Mouse (Mus musculus) A20 (cell line): ENCODE results near the gene Hist2h2be.
"Not testable (repeated sequence)": the region's sequence is repeated elsewhere in the genome, so short reads cannot be mapped to it uniquely, and the experiment has no call there.

Experiments used
- DNase-seq: peaks from one replicate; pipeline ENCODE4 v3.0.0-alpha.2; 2011; ENCODE audit warnings: low read depth, low spot score

The Hist2h2be gene

DNA sequence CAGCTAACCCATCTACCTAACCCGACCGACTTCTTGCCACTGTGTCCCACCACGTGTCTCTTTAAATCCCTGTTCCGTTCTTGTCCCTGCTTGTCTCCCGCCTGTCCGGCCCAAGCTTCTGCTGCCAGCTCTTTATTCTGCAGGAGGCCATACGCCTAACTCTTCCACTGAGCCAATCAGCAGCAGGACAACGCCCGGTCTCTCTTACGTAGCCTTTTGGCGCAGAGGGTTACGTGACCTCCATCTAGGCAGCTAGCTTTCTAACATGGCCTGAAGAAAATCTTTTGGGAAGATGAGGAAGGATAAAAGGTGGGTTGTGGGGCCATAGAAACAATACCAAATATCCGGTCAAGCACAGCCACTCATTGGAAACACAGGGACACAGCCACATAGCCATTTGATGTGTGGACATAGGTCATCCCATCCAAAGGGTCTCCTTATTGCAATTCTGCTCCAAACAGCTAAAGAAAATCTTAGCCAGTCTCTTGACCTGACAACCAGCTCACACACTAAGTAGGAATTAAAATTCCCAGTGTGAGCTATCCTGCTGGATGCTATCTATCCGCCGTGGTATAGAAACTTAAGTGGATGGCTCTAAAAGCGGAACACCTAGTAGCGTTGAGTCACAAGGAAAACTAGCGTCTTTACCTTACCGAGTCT lies 41.4 kb downstream of the Hist2h2be start:
- peak; percentile 81 for DNase-seq

DNA sequence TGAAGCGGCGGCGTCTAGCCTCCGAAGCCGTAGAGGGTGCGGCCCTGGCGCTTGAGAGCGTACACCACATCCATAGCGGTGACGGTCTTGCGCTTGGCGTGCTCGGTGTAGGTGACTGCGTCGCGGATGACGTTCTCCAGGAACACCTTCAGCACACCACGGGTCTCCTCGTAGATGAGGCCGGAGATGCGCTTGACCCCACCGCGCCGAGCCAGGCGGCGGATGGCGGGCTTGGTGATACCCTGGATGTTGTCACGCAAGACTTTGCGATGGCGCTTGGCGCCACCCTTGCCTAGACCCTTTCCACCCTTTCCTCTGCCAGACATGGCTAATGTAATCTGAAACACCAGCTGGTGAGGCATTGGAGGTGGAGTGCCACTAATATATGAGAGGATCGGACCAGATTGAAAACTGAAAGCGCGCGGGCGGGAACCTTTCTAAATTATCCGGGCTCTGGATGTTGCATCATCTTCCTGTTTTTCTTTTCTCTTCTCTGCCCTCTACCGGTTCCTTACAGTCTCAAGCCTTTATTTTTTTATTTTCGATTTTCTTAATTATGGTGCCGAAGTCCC lies 42.1 kb downstream of the Hist2h2be start, which contains the start of gene Hist2h4:
Hist2h4 (minus strand) TSS at position 333 of the 572 bp plus-strand sequence.
- DNase-seq: peak; percentile 98

DNA sequence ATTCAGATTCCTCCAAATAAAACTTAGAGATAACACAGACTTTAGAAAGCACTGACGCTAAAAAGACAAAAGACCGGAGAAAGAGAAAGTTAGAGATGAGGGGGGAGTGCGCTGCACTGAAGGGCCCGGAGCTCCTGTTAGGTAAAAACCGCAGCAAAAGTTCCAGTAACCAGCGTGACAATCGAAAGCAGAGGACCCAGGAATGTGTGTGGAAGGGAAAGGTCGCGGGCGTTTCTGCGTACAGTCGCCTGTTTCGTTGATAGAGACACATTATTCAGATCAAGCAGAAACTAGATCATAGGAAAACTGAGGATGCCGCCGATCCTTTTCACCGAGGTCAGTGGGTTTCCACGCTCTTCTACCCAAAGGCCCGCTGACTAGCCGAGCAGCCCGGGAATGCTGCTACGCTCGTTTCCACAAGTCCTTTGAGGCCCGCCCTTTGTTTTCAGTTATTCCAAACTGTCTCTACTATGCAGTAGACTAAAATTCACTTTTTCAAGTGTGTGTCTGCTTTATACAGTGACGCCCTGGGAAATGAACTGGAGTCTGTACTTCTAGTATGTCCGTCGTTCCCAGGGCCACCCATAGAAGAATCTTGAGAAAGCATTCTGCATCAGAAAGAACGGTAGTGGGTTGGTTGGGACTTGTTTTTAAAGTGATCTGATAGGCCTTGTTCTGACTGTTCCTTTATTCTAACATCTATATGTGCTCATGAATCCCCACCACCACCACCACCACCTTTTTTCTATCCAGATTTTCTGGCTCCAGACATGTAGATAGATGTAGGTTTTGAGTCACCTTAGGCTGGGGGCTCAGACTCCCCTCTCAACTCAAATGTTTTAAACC lies 42.9 kb downstream of the Hist2h2be start:
- no peak for DNase-seq

DNA sequence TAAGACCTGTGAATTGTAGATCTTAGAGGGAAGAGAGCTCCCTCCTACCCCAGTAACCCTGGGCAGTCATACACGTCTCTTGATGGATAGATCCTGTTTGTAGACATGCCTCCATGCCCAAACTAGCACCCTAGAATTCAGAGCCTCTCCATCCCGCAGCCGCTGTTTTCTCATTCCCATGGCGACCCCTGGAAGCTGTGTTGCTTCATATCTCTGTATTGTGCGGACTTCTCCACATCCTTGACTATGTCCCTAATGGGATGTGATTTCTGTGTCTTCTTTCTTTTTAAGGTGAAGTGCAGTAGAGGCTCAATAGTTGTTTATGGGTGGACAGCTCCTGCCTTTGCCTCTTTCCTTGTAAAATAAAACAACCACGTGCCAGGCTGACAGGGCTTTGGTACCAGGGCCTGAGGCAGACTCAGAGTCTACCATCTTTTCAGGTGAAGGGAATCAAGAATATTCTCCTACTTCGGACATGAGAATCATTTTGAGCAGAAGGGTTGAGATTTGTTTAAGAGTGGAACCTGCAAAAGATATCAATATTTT lies 43.6 kb downstream of the Hist2h2be start:
- DNase-seq: no peak

DNA sequence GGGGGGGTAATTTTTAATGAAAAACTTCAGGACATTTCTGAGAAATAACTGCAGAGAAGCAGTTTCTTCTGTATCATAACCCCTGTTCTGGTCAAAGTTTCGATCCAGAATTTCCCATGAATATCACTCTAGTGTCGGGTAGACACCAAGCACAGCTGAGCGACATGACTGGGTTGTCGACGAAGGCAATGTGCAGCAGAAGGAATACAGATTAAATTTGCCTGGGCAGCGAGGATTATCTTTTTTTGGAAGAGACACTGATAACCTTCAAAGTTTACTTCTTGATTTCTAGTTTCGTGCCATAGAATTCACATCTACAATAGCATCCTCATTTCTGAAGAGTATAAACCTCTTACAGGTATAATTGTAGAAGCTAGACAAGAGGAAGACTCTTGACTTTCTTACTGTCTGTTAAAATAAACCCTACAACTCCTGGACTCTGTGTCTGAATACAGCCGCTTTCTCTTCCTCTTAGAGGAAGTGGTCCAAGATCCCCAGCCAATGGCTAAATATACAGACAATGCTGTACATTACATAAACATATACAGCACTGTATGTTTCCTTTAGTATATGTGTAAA lies 45.3 kb downstream of the Hist2h2be start:
- peak; percentile 58 for DNase-seq

DNA sequence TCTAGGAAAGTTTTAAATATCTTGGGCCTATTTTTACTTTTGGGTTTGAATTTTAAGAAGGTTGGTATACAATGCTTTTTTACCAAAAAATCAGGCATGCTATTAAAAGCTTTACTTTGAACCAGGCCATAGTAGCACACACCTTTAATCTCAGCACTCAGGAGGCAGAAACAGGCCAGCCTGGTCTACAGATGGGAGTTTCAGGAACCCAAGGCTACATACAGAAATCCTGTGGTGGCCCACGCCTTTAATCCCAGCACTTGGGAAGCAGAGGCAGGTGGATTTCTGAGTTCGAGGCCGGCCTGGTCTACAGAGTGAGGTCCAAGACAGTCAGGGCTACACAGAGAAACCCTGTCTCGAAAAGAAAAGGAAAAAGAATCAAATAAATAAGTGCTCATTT lies 46.6 kb downstream of the Hist2h2be start:
- peak; percentile 24 for DNase-seq

DNA sequence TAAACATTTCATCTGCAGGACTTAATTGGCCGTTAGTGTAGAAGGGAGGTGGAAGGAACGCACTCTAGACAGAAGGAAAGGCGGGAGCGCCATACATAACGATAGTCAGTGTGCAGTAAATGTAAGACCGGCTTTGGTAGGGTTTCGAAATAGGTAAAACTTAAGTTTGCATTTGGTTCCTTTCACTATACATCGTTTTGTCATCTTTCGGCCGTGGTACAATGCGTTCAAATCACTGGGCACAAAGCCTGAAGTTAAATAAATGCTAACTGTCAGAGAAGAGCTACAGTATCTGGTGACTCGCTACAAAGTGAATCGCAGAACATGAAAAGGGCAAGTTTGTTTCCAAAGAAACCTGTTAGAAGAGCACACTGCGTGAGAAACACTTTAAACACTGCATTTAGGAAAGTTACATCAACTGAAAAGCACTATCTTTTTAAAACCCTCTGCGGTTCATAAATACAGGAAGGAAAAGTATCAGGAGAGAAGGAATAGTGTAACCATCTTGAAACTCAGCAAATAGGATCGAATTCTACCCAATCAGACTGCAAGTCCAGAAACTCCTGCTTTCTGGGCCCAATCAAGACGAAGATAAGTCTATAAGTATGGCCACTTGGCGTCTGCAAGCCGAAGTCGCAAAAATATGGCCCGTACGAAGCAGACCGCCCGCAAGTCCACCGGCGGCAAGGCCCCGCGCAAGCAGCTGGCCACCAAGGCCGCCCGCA lies 47.3 kb downstream of the Hist2h2be start, which contains the start of gene Hist2h3b:
Hist2h3b (plus strand) TSS at position 604 of the 725 bp plus-strand sequence.
- DNase-seq: peak; percentile 92

DNA sequence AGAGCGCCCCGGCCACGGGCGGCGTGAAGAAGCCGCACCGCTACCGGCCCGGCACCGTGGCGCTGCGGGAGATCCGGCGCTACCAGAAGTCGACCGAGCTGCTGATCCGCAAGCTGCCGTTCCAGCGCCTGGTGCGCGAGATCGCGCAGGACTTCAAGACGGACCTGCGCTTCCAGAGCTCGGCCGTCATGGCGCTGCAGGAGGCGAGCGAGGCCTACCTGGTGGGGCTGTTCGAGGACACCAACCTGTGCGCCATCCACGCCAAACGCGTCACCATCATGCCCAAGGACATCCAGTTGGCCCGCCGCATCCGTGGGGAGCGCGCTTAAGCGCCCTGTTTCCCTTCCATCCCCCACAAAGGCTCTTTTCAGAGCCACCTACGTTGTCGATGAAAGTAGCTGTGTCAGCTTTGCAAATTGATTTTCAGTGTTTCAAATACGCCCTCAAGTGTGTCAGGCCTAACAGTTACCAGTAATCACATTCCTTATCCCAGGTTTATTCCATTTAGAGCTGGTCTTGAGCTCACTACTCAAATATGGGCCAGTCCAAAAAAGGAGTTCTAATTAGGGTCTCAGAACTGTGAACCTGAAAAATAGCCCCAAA lies 48.0 kb downstream of the Hist2h2be start:
- DNase-seq: not testable (repeated sequence)

DNA sequence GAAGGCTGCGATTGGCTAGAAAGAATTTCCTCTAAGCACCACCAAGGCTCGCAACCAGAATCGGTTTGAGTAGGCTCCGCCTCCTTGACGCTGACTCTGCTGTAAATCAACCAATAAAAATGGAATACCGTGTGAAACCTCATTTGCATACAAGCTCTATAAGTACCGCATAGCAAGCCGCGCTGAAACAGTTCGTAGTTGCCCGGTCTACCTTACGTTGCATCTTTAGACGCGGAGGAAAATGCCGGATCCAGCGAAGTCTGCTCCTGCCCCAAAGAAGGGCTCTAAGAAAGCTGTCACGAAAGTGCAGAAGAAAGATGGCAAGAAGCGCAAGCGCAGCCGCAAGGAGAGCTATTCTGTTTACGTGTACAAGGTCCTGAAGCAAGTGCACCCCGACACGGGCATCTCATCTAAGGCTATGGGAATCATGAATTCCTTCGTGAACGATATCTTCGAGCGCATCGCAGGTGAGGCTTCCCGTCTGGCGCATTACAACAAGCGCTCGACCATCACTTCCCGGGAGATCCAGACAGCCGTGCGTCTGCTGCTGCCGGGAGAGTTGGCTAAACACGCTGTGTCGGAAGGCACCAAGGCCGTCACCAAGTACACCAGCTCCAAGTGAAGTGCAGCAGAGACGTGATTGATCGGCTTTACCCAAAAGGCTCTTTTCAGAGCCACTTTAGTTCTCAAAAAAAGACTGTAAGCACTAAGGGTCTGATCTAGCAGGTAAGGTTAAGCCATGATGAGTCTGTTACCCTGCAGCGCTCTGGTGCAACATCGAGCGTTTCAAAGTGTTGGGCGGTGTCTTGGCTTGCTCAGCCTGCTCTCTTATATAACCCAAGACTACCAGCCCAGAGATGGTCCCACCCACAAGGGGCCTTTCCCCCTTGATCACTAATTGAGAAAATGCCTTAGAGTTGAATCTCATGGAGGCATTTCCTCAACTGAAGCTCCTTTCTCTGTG lies 48.9 kb downstream of the Hist2h2be start, which contains the start of gene Hist2h2bb:
Hist2h2bb (plus strand) TSS at position 242 of the 964 bp plus-strand sequence.
- peak; percentile 98 for DNase-seq
